Mouse (Mus musculus) thymus, postnatal 10 days (tissue): ENCODE measurements around the gene Nfatc4.
A peak's percentile ranks its signal among the peaks of the same experiment; 100 is the strongest.

Experiments used
- DNase-seq, 2 experiments: peaks; one replicate each; pipeline ENCODE4 v3.0.0; 2021; ENCODE audit warnings: low spot score in 2 of 2

Gene Nfatc4

DNA sequence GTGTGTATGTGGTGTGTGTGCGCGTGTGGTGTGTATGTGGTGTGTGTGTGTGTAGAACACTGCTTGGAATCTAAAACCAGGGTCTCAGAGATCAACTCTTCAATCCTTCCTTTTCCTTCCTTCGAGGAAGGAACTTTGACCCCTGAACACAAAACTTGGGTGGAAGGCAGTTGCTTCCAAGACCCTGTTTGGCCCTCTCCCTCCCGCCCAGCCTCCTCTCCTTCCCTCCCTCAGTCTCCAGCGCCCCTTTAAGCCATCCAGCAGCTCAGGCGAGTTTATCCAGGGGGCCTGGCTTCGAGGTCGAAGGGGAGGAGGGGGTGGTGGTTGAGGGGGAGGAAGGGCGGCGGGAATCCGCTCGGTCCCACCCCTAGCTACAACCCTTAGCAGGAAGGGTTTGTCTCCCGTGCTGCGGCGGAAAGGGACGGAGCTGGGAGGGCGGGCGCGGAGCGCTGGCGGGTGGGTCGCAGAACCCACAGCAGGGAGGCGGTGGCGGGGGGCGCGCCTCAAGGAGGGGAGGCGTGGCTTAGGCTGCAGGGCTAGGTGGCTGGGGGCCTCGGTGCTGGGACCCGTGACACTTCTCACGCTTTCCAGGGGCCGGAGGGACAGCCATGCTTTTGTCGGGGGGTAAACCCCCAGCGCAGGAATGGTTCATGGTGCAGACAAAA lies 30.8 kb downstream of the Nfatc4 start, which contains the start of gene Nynrin:
Gene Nynrin, plus strand, starts transcription at position 390 of the 665 bp plus-strand sequence.
- peak; percentile 69 to 72 for DNase-seq

DNA sequence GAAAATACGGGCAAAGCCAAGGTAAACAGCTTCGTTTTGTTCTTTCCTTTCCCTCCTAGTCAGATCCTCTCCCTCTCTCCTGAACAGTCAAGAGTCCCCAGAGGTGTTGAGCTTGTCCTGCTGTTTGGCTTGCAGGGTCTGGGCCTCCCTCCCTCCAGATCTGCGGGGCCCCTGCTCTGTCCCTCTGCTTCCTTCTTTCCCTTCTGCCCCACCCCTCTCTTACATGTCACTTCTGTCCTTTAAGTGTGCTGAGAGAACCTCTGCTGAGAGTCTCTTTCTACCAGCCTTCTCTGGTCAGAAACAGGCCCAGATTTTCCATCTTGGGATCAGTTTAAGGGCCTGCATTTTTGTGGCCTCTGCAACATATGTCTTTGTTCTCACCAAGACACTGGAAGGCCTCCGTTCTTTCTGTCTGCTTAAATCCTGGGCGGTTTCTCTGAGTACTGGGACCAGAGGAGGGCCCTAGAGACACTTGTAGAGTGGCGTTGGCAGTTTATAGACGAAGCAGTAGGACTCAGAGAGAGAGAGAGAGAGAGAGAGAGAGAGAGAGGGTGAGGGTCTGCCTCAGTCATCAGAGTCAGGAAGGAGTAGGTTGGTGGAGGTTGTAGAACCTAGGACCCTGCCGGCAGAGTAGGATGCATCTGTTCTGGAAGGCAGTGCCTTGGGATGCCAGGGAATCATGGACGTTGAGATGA lies 31.6 kb downstream of the Nfatc4 start:
- DNase-seq, result no peak

DNA sequence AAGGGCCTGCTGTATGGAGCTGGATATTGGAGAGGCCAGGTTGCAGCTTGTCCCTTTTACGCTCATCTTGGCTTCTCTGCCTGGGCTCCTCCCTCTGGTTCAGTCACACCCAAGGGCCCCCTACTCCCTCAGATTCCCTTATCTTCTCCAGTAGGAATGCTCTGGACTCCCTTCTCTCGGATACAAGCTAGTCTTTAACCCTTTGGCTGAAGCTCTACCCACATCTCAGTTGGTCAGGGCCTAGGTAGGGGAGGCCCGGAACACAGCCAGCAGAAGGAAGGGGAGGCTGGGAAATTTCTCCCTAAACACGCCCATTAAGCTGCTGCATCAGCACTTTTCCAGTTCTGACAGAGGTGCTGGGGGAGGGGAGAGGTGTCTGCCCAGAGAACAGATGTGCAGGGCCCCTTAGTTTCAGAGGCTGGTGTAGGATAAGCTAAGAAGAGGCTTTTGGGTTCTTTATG lies 32.2 kb downstream of the Nfatc4 start:
- peak; percentile 27 to 42 for DNase-seq

DNA sequence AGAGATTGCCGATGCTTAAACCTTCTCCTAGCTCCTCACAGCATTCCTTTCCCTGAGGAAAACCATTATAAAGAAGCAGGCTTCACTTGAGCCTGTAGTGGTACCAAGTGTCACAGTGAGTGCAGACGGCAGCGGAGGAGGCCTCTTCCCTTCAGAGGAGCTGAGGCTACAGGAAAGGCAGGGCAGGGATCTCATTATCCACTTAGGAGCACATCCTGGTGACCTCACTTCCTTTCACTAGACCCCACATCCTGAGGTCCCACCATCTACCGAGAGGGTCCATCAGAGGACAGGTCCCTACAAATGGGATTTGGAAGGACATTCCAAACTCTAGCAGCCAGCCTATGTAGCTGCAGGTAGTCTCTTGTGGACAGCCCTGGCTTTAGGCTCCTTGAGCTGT lies 34.6 kb downstream of the Nfatc4 start:
- DNase-seq, result no peak

DNA sequence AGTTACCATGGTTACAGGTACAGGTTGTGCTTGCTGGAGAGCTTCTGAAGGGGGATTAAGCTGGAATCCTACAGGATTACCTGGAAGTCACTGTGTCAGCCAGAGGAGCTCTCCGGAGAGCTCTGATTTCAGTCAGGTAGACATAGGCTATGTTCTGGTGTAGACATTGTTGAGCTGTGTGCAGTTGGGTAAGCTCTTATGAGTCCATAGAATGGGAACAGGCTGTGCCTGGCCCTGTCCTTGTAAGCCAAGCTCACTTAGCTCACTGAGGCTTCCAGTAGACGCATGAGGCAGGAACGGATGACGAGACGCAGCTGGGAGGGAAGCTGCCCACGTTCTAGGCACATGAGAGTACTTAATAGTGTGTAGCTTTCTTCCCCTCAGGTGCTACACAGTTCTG lies 39.2 kb downstream of the Nfatc4 start:
- DNase-seq, result no peak

DNA sequence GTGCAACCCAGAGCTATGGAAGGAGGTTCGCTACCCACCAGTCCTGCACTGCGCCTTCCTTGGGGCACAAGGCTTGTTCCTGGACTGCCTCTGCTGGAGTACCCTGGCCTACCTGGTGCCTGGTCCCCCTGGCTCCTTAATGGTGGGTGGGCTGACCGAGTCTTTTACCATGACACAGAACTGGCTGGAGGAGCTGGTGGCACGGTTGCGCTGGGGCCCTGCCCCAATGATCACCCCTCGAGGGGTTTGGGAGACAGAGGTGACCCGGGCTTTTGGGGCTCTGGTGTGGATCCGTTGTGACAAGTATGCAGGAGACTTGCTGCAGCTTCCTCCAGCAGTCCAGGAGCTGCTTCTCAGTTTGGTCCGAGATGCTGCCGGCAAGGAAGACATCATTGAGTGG lies 40.0 kb downstream of the Nfatc4 start:
- DNase-seq, result no peak

DNA sequence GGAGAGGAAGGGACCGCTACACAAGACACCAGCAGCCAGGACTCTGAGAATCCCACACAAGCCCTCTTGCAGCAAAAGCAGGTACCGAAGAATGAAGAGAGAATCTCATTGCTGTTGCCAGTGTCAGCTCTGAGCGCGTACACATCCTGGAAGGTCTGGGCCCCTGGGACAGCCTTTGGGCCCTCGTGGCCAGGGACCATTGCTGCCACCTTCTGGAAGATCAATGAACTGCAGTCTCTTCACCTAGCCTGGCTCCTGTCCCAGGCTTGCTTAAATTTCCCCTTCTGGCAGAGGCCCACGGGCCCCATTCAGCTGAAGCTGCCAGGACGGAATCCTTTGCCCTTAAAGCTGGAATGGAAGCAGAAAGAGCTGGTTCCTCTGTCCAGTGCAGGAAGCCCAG lies 40.8 kb downstream of the Nfatc4 start:
- DNase-seq, result peak; percentile 53 to 77

DNA sequence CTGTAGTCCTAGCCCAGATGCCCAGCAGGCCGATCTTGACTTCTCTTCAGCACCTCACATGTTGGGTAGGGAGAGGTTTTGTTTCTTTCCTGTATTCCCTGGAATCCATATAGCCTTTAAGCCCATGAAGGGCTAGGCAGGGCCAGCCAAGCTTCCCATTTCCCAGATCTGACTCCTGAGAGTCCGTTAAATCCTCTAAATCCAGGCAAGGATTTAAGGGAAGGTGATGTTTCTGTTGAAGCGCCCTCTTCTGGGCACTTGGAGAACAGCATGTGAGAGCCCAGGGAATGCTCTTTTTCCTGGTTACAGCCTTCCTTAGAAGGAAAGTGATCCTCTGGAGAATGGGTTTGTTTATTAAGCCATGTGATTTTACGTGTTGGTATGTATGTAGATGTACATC lies 44.0 kb downstream of the Nfatc4 start:
- no peak for DNase-seq

DNA sequence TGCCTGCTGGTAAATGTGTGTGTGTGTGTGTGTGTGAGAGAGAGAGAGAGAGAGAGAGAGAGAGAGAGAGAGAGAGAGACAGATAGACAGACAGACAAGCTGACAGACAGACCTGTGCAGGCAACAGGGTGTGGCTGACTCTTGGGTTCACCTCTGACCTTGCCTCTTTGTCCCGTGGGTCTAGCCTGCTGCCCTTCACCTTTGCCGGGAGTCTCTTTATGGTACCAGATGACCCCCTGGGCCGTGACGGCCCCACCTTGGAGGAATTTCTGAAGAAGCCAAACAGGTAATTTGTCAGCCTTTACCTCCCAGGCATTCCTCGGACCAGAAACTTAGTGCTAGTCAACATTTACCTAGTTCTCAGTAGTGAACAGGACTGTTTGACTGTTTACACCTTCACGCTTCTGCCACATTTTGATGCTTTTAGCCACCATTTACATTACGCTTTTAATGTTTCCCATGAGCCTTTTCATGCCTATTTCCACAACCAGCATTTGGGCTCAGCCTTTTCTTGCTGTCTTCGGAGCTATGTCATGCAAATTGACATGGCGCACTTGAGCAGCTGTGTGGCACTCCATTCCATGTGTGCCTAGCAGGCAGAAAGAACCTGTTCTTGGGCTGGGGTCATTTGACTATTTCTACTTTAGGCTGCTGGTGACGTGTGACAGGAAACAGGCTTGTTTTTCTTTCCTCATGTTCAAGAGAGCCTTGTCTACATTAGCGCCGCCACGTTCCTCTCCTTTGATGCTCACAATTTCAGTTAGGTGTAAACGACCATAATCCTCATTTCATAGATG lies 45.5 kb downstream of the Nfatc4 start:
- no peak for DNase-seq

DNA sequence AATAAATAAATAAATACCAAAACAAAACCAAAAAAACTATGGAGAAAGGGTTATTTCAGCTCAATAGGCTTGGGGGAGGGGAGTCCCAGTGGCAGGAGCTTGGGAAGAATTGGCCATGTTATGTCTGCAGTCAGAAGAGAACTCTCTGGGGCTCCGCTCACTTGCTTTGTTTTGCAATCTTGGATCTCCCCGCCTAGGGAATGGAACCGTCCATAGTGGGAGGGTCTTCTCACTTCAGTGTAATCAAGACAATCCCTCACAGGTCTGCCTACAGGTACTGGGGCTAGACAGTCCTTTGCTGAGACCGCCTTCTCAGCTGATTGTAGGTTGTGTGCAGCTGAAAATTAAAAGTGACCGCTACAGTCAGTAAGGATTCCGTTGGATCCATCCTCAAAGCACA lies 46.6 kb downstream of the Nfatc4 start:
- DNase-seq, result no peak

DNA sequence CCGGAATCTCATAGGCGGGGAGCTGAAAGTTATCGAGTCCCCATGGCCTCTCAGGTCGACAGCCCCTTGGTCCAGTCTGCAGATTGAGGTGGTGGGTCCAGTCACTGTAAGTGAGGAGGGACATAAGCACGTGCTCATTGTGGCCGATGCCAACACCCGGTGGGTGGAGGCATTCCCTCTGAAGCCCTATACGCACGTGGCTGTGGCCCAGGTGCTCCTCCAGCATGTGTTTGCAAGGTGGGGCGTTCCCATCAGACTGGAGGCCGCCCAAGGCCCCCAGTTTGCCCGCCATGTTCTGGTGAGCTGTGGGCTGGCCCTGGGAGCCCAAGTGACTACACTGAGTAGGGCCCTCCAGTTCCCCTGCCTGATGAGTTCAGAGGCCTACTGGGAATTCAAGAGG lies 49.1 kb downstream of the Nfatc4 start:
- DNase-seq, result no peak

DNA sequence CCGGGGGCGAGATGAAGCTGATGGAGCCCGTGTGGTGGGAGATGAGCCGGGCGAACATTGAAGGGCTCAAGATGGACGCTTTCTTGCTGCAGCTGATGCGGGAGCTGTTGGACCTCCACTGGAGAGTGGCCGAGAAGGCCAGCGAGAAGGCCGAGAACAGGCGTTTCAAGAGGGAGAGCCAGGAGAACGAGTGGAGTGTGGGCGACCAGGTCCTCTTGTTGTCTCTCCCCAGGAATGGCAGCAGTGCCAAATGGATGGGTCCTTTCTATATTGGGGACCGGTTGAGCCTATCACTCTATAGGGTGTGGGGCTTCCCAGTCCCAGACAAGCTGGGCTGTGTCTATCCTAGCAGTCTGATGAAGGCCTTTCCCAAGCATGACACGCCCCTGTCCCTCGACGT lies 49.6 kb downstream of the Nfatc4 start:
- DNase-seq, result no peak

DNA sequence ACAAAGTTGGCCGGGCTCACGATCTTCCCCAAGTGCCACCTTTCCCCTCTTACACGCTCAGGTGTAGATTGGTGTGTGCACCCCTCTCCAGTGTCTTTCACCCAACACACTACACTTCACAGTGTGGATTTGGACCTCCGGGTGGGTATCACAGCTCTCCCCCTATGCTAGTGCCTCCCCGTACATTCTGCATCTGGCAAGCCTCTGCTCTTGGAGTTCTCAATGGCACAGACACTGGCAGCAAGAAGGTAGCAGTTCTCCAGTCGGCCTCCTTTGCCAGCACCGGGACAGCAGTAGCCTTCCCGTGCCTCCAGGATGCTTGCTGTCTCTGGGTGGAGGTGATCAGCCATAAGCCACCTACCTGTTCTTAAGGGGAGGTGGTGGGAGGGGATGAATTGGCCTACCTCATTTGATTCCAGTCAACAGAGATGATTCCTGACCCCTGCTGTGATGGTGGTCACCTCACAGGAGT lies 50.3 kb downstream of the Nfatc4 start:
- DNase-seq, result no peak

DNA sequence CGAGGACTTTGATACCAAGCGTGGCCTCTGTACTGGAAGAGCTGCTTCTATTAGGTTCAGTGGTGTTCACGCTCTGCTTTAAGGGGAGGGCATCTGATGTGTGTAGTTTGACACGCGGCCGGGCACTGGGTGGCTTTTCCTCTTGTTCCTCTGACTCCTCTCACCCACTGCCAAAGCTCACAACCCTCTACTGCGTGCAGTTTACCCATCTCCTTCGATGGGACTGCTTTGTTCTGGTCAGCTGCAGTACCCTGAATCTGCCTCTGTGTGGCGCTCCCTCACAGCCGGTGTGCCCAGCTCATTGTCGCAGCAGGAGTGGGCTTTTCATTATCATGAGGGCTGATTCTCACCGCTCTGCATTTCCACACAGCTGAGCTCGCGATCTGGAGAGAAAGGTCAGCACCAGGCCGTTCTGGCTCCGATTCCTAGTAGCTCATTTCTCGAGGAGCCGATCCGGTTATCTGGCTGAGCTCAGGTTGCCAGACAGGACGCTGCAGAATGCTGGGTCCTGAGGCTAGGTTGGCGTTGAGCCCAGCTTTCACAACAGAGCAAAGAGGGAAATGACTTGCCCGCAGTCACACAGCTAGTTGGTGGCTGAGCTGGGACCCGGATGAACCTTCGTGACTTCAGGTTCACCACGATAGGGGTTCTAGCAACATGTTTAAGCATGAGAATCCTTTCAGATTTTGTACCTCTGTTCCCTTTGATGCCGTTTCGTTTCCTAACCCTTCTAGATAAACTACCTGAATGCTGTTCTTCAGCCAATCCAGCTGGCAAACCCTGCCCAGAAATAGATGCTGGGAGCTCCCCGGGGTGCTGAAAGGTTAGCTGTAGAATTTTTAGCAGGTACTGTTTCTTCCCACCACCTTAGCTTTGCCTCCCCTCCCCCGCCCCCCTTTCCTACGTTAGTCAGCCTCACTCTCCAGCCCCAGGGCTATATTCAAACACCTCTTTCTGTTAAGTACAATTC lies 51.1 kb downstream of the Nfatc4 start:
- peak; percentile 44 to 72 for DNase-seq

DNA sequence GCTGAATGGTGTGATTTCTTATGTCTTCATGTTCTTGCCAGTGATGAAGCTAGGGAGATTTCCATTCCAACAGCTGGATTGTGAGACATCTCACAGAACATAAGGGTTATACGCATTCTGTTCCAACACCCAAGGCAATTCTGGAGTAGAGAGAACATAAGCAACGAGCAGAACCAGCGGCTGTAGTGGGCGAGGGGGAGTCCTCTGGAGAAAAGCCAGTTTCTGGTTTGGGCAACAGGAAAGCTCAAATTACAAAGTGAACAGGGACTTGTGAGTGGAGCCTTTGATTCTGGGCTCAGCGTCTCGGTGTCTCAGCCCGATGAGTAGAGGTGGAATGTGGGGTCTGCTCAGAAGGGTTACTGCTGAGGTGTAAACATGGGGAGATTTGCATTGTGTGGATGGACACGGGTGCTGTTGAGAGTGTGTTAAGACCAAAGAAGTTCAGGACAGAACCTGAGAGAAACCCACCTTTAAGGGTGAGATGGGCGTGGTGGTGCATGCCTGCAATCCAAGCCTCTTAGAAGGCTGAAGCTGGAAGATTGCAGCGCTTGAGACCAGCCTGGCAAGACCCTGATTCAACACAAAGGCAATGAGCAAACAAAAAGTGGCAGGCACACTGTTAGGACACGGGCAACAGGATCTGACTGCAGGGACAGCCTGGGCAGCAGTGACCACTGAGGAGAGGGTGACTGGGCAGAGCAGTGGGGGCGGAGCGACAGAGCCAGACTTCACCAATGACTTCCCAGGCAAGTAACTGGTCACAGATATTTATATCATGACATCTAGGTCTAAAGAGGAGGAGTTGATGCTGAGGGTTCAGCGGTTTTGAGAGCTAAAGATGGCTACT lies 54.7 kb downstream of the Nfatc4 start:
- DNase-seq, result no peak

DNA sequence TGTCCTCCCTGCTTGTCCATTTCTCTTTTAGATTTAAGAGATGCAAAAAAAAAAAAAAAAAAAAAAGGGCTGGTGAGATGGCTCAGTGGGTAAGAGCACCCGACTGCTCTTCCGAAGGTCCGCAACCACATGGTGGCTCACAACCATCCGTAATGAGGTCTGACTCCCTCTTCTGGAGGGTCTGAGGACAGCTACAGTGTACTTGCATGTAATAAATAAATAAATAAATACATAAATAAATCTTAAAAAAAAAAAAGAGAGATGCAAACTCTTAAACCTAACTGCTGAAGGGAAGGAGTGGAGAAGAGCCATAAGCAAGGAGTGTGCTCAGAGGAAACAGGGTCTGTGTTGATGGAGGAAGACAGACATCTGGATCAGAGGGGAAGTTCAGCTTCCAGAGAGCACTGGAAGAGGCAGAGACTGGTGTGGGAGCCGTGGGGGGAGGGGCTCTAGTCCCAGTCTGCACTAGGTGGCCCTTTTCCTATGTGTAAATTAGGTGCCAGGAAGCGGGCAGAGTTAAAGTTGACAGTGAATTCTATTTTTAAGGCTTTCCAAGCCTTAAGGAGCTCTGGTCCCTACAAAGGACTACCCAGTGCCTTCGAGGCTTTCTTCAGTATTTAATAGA lies 55.5 kb downstream of the Nfatc4 start:
- no peak for DNase-seq

DNA sequence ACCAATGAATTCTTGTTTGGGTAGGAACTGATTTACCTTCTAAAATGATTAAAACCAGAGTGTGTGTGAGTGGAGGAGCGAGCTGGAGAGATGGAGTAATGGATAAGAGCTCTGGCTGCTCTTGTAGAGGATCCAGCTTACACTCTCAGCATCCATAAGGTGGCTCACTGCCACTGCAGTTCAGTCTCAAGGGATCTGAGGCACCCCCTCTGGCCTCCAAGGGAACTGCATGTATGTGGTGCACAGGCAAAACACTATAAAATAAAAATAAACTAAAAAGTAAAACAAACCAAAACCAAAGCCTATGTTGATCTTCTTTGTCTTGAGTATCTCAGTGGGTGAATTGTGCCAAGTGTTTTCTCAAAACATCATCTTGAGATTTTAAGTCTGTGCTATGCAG lies 56.7 kb downstream of the Nfatc4 start:
- DNase-seq, result peak; percentile 64 to 82

DNA sequence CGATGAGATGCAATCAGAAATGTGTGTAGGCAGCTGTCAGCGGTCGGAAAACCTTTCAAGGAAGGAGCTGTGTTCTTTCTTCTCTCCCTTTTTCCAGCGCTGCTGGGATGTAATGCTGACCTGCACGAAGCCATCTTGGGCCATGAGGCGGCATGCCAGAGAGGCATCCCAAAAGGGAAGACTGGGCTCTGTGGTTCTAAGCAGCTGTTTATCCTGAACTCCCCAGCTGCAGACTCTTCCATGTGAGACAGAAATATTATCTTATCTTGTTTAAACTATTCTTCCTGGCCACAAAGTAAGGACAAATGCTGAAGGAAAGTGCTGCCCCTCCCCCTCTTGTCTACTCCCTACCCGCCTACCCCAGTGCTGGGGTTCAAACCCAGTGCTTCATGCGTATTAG lies 58.0 kb downstream of the Nfatc4 start:
- DNase-seq, result no peak

DNA sequence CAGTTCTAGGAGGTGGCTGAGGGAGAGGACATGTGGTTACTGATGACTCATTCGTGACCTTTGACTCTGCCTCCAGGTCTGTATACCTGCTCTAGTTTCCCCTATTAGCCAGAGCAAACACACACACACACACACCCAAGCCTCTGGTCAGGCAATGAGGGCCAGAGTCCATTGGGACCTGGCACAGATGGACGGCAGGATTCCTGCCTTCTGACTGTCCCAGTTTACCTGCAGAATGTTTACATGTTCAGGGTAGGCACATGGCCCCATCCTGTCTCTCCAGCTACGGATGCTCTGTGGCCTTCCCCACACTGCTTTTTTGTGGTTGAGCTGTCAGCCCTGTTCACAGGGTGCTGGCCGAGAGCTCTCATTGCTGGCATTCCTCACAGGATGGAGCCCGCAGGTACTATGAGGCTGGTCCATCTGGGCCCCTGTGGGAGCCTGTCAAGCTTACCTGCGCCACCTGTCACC lies 59.3 kb downstream of the Nfatc4 start:
- no peak for DNase-seq

DNA sequence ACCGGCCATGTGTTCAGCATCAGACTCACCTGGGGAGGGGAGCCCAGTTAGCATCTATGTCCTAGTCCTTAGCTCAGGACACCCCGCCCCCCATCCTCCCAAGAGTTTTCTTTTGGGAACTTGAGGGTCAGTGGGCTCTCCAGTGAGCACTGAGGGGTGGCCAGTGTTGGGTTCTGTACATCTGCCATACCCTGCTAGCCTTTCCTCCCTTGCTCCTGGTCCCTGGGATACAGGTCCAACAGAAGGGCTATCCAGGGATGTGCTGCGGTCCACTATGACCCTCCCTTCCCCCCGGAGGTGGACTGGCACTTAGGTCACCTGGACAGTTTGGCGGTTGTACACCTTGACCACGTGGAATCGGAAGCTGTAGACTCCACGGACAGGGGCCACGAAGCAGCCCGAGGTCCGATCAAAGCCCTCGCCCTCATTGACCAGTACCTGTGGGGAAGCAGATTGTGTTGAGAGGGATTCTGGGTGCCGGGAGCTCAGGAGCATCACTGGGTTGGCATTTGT lies 60.3 kb downstream of the Nfatc4 start:
- no peak for DNase-seq
